Mouse (Mus musculus) c-Kit-positive CD71-negative TER-119-negative erythroid progenitor cells, embryonic 14.5 days (primary cell): Measurements from ENCODE around the gene Sox15.

Experiments
- DNase-seq: peaks from one replicate; pipeline ENCODE4 v3.0.0-alpha.2; 2013; ENCODE audit warnings: low read depth

The Sox15 gene

GRCm38 (mm10) chr11:69680136-69680855 lies 25.2 kb downstream of the Sox15 start:
- DNase-seq, result no peak

- DNase-seq, result peak; percentile 92
These were observed 26.4 kb downstream of the Sox15 start, which contains the start of gene Senp3 for GRCm38 (mm10) chr11:69681314-69682208. Senp3 (minus strand) TSS chr11:69682084.

GRCm38 (mm10) chr11:69682209-69682839 lies 27.2 kb downstream of the Sox15 start:
- DNase-seq, result no peak

- DNase-seq, result peak; percentile 98
These were observed 27.9 kb downstream of the Sox15 start for GRCm38 (mm10) chr11:69682840-69683533.

- DNase-seq, result no peak
These were observed 28.5 kb downstream of the Sox15 start for GRCm38 (mm10) chr11:69683576-69683975.

GRCm38 (mm10) chr11:69684128-69684745 lies 29.1 kb downstream of the Sox15 start:
- no peak for DNase-seq

- DNase-seq, result no peak
These were observed 29.8 kb downstream of the Sox15 start for GRCm38 (mm10) chr11:69684936-69685335.

- no peak for DNase-seq
These were observed 30.5 kb downstream of the Sox15 start, which contains the start of gene Tnfsf13 for GRCm38 (mm10) chr11:69685526-69686148. Tnfsf13 (minus strand) TSS chr11:69685784.

GRCm38 (mm10) chr11:69686377-69686776 lies 31.3 kb downstream of the Sox15 start:
- DNase-seq, result no peak

GRCm38 (mm10) chr11:69687061-69687460 lies 31.9 kb downstream of the Sox15 start:
- no peak for DNase-seq

- no peak for DNase-seq
These were observed 34.8 kb downstream of the Sox15 start for GRCm38 (mm10) chr11:69689891-69690290.

- DNase-seq, result no peak
These were observed 37.2 kb downstream of the Sox15 start for GRCm38 (mm10) chr11:69692196-69692811.

- no peak for DNase-seq
These were observed 37.7 kb downstream of the Sox15 start for GRCm38 (mm10) chr11:69692863-69693262.

- no peak for DNase-seq
These were observed 38.4 kb downstream of the Sox15 start for GRCm38 (mm10) chr11:69693421-69693965.

- DNase-seq, result no peak
These were observed 39.9 kb downstream of the Sox15 start for GRCm38 (mm10) chr11:69695046-69695360.

- DNase-seq, result no peak
These were observed 40.5 kb downstream of the Sox15 start, which contains the start of the genes Tnfsf12 and Tnfsfm13 for GRCm38 (mm10) chr11:69695361-69696181. Tnfsf12 (minus strand) TSS chr11:69695849. Tnfsfm13 (minus strand) TSS chr11:69696098.

- no peak for DNase-seq
These were observed 42.3 kb downstream of the Sox15 start for GRCm38 (mm10) chr11:69697396-69697795.

- DNase-seq, result no peak
These were observed 43.5 kb downstream of the Sox15 start for GRCm38 (mm10) chr11:69698574-69698973.

- DNase-seq, result no peak
These were observed 44.5 kb downstream of the Sox15 start for GRCm38 (mm10) chr11:69699595-69699994.
